Mouse (Mus musculus) C2C12 (cell line): ENCODE measurements around the gene Cdk5rap3.

ENCODE experiments used
- CEBPB ChIP-seq: IDR thresholded peaks from one replicate; pipeline ENCODE4 v1.6.1; 2011; ENCODE audit warnings: low read depth, mild to moderate bottlenecking, control low read depth, moderate library complexity
- CTCF ChIP-seq: IDR thresholded peaks from one replicate; pipeline ENCODE4 v1.5.1; 2011; ENCODE audit not compliant: control insufficient read depth, insufficient read depth, insufficient read length
- FOSL1 ChIP-seq: IDR thresholded peaks from one replicate; pipeline ENCODE4 v1.8.0; 2011; ENCODE audit warnings: mild to moderate bottlenecking, low read length; ENCODE audit not compliant: poor library complexity, insufficient read depth, severe bottlenecking
- MAX ChIP-seq: IDR thresholded peaks from one replicate; pipeline ENCODE4 v1.6.1; 2011; ENCODE audit warnings: mild to moderate bottlenecking, control low read depth
- MYOD1 ChIP-seq: IDR thresholded peaks from one replicate; pipeline ENCODE4 v1.6.1; 2011; ENCODE audit warnings: low read depth; ENCODE audit not compliant: control insufficient read depth, insufficient read length
- MYOG ChIP-seq: IDR thresholded peaks from one replicate; pipeline ENCODE4 v1.6.1; 2011; ENCODE audit not compliant: control insufficient read depth, insufficient read length; ENCODE audit errors: extremely low read depth
- USF1 ChIP-seq: IDR thresholded peaks from one replicate; pipeline ENCODE4 v1.6.1; 2011; ENCODE audit warnings: low read depth, mild to moderate bottlenecking, control low read depth, moderate library complexity

GRCm38 (mm10) chr11:96928088-96928487 is 11.8 kb upstream of the Cdk5rap3 start, which contains the start of gene Prr15l:
- TF ChIP-seq USF1 (no peak), CTCF (no peak), MAX (no peak), MYOD1 (no peak), MYOG (no peak), CEBPB (no peak), FOSL1 (no peak)
